Mouse (Mus musculus) heart, embryonic 15.5 days (tissue): ENCODE measurements at regions not wholly inside any gene's neighbourhood (a gene's known extent, or its start where the extent isn't known, plus 50 kb on each side); places are given as distances from the start of the nearest gene placed in this dataset.
"Not testable (repeated sequence)": the region's sequence is repeated elsewhere in the genome, so short reads cannot be mapped to it uniquely, and the experiment has no call there.

Experiments
- ATAC-seq: fragments of 200-750 bp; cut with Nextera tagmentation; replicated peaks from 2 replicates; pipeline ENCODE4 v1.8.0; 2017; ENCODE audit warnings: low read depth, moderate TSS enrichment; ENCODE audit not compliant: insufficient number of reproducible peaks, insufficient read depth, low FRiP score
- H3K27ac ChIP-seq: fragments of 300-500 bp; sonication (generic); 2 replicates; pipeline ENCODE4 v1.5.1; 2015; ENCODE audit warnings: mild to moderate bottlenecking, inconsistent platforms
- H3K27me3 ChIP-seq: fragments of 300-500 bp; sonication (generic); 2 replicates; pipeline ENCODE4 v1.6.1; 2015; ENCODE audit warnings: inconsistent platforms
- H3K36me3 ChIP-seq: fragments of 300-500 bp; sonication (generic); 2 replicates; pipeline ENCODE4 v1.6.1; 2015; ENCODE audit warnings: mild to moderate bottlenecking, inconsistent platforms
- H3K4me1 ChIP-seq: fragments of 300-500 bp; sonication (generic); replicated peaks from 2 replicates; pipeline ENCODE4 v1.6.1; 2015; ENCODE audit warnings: inconsistent platforms
- H3K4me2 ChIP-seq: fragments of 300-500 bp; sonication (generic); 2 replicates; pipeline ENCODE4 v1.6.1; 2015; ENCODE audit warnings: inconsistent platforms, mild to moderate bottlenecking, moderate library complexity
- H3K4me3 ChIP-seq: fragments of 300-500 bp; sonication (generic); 2 replicates; pipeline ENCODE4 v1.5.1; 2015; ENCODE audit warnings: mild to moderate bottlenecking, inconsistent platforms
- H3K9ac ChIP-seq: fragments of 300-500 bp; sonication (generic); 2 replicates; pipeline ENCODE4 v1.6.1; 2015; ENCODE audit warnings: mild to moderate bottlenecking, inconsistent platforms
- H3K9me3 ChIP-seq: fragments of 300-500 bp; sonication (generic); replicated peaks from 2 replicates; pipeline ENCODE4 v1.6.1; 2016; ENCODE audit warnings: inconsistent platforms
- WGBS: fragments of 180-500 bp; shearing (Covaris S2); methylation state at CpG from one replicate; pipeline ENCODE4 v1.1.7; 2015; ENCODE audit warnings: mixed read lengths; 5-methylcytosine and 5-hydroxymethylcytosine counted together

- not testable (repeated sequence) for H3K4me3 ChIP-seq, H3K9ac ChIP-seq, H3K27me3 ChIP-seq, H3K4me1 ChIP-seq, H3K4me2 ChIP-seq, ATAC-seq, H3K36me3 ChIP-seq, H3K27ac ChIP-seq, H3K9me3 ChIP-seq
- 72% methylated on average over 1 of the region's 1 CpGs for WGBS
These were observed 83.5 kb downstream of the Foxa2 start for GRCm38 (mm10) chr2:147963284-147963683.

- ATAC-seq, result no peak
- H3K9ac ChIP-seq, result no peak overlapping the region
- no peak overlapping the region for H3K27ac ChIP-seq
- no peaks in the 10 kb centered on the region for H3K27me3 ChIP-seq
- H3K4me3 ChIP-seq, result no peak overlapping the region
- no peak overlapping the region for H3K4me2 ChIP-seq
- H3K9me3 ChIP-seq, result no peaks in the 10 kb centered on the region
- WGBS, result 48% methylated on average over 6 of the region's 6 CpGs
- H3K4me1 ChIP-seq, result no peaks in the 10 kb centered on the region
- no peaks in the 10 kb centered on the region for H3K36me3 ChIP-seq
These were observed 85.1 kb downstream of the Foxa2 start for GRCm38 (mm10) chr2:147961633-147962032.

GRCm38 (mm10) chr2:147954183-147954582, 92.6 kb downstream of the Foxa2 start:
- no peaks in the 10 kb centered on the region for H3K36me3 ChIP-seq
- H3K27me3 ChIP-seq, result no peaks in the 10 kb centered on the region
- no peaks in the 10 kb centered on the region for H3K4me1 ChIP-seq
- no peak overlapping the region for H3K27ac ChIP-seq
- ATAC-seq, result no peak
- no peak overlapping the region for H3K4me3 ChIP-seq
- no peaks in the 10 kb centered on the region for H3K9me3 ChIP-seq
- WGBS, result 59% methylated on average over 2 of the region's 2 CpGs
- no peak overlapping the region for H3K4me2 ChIP-seq
- no peak overlapping the region for H3K9ac ChIP-seq

GRCm38 (mm10) chr2:147951233-147951632, 95.5 kb downstream of the Foxa2 start:
- no peak for ATAC-seq
- Histone ChIP-seq H3K4me2 (no peak overlapping the region), H3K4me3 (no peak overlapping the region), H3K9me3 (no peaks in the 10 kb centered on the region), H3K36me3 (no peaks in the 10 kb centered on the region), H3K27me3 (no peaks in the 10 kb centered on the region), H3K4me1 (no peaks in the 10 kb centered on the region), H3K27ac (no peak overlapping the region), H3K9ac (no peak overlapping the region)
- 84% methylated on average over 5 of the region's 5 CpGs for WGBS

GRCm38 (mm10) chr2:147944171-147945040, 102.4 kb downstream of the Foxa2 start:
- Histone ChIP-seq H3K36me3 (no peaks in the 10 kb centered on the region), H3K4me1 (no peaks in the 10 kb centered on the region), H3K4me3 (no peak overlapping the region), H3K27ac (no peak overlapping the region), H3K4me2 (no peak overlapping the region), H3K27me3 (no peaks in the 10 kb centered on the region), H3K9me3 (no peaks in the 10 kb centered on the region), H3K9ac (no peak overlapping the region)
- WGBS, result 74% methylated on average over 7 of the region's 7 CpGs
- no peak for ATAC-seq

GRCm38 (mm10) chr2:147942591-147942990, 104.2 kb downstream of the Foxa2 start:
- Histone ChIP-seq H3K27ac (no peak overlapping the region), H3K4me1 (no peaks in the 10 kb centered on the region), H3K27me3 (no peaks in the 10 kb centered on the region), H3K4me2 (no peak overlapping the region), H3K36me3 (no peaks in the 10 kb centered on the region), H3K9me3 (no peaks in the 10 kb centered on the region), H3K9ac (no peak overlapping the region), H3K4me3 (no peak overlapping the region)
- no peak for ATAC-seq
- WGBS, result 60% methylated on average over 4 of the region's 4 CpGs

- Histone ChIP-seq H3K27ac (no peak overlapping the region), H3K36me3 (no peaks in the 10 kb centered on the region), H3K27me3 (no peaks in the 10 kb centered on the region), H3K4me3 (no peak overlapping the region), H3K4me2 (no peak overlapping the region), H3K4me1 (no peaks in the 10 kb centered on the region), H3K9ac (no peak overlapping the region), H3K9me3 (no peaks in the 10 kb centered on the region)
- WGBS, result 23% methylated on average over 4 of the region's 4 CpGs
- no peak for ATAC-seq
These were observed 105.5 kb downstream of the Foxa2 start for GRCm38 (mm10) chr2:147941319-147941718.

- H3K4me3 ChIP-seq, result no peak overlapping the region
- H3K4me1 ChIP-seq, result no peaks in the 10 kb centered on the region
- no peaks in the 10 kb centered on the region for H3K9me3 ChIP-seq
- ATAC-seq, result no peak
- no peak overlapping the region for H3K4me2 ChIP-seq
- H3K9ac ChIP-seq, result no peak overlapping the region
- H3K27ac ChIP-seq, result no peak overlapping the region
- WGBS, result 80% methylated on average over 2 of the region's 2 CpGs
- H3K27me3 ChIP-seq, result no peaks in the 10 kb centered on the region
- no peaks in the 10 kb centered on the region for H3K36me3 ChIP-seq
These were observed 114.3 kb downstream of the Foxa2 start for GRCm38 (mm10) chr2:147932494-147932893.

GRCm38 (mm10) chr2:147929031-147929711, 117.6 kb downstream of the Foxa2 start:
- Histone ChIP-seq H3K9ac (no peak overlapping the region), H3K4me1 (no peaks in the 10 kb centered on the region), H3K4me3 (no peak overlapping the region), H3K4me2 (no peak overlapping the region), H3K27me3 (no peaks in the 10 kb centered on the region), H3K9me3 (no peaks in the 10 kb centered on the region), H3K36me3 (no peaks in the 10 kb centered on the region), H3K27ac (no peak overlapping the region)
- 57% methylated on average over 5 of the region's 5 CpGs for WGBS
- ATAC-seq, result no peak

GRCm38 (mm10) chr2:147927792-147928670, 118.7 kb downstream of the Foxa2 start:
- Histone ChIP-seq H3K4me3 (no peak overlapping the region), H3K9ac (no peak overlapping the region), H3K27ac (no peak overlapping the region), H3K27me3 (no peaks in the 10 kb centered on the region), H3K36me3 (no peaks in the 10 kb centered on the region), H3K4me1 (no peaks in the 10 kb centered on the region), H3K9me3 (no peaks in the 10 kb centered on the region), H3K4me2 (no peak overlapping the region)
- WGBS, result 58% methylated on average over 10 of the region's 10 CpGs
- ATAC-seq, result no peak

GRCm38 (mm10) chr2:147926861-147927260, 119.9 kb downstream of the Foxa2 start:
- H3K27me3 ChIP-seq, result no peaks in the 10 kb centered on the region
- no peak for ATAC-seq

More at GRCm38 (mm10) chr2:147926861-147927260, 119.9 kb downstream of the Foxa2 start:
- Histone ChIP-seq H3K4me3 (no peak overlapping the region), H3K4me1 (no peaks in the 10 kb centered on the region), H3K4me2 (no peak overlapping the region), H3K36me3 (no peaks in the 10 kb centered on the region), H3K9ac (no peak overlapping the region), H3K9me3 (no peaks in the 10 kb centered on the region), H3K27ac (no peak overlapping the region)
- WGBS, result 81% methylated on average over 3 of the region's 3 CpGs
